Mouse (Mus musculus): Measurements from ENCODE around the gene Gpatch4.
A peak's percentile ranks its signal among the peaks of the same experiment; 100 is the strongest.

The Gpatch4 gene

GRCm38 (mm10) chr3:88042661-88043421 is at the start of gene Gpatch4:
Gene Gpatch4 (plus strand): TSS chr3:88043108.
- peak; percentile 96 for DNase-seq (ENCODE audit: low read depth)

DNA sequence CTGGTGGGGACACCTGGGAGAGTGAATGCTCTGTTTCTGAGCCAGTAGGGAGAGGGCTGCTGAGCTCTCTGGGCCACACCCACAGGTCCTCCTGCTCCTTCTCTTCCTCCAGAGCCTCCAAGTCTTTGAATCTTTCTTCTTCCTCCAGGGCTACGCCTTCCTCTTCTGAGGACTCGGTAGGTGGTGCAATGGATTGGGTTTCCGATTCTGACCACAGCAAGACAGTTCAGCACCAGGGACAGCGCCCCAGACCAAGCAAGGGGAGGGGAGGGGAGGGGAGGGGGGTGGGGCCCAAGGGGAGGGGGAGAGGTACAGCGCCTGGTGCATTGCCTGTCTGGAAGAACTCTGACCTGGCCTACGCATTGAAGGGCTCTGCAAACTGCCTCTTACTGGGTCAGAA is 49.5 kb upstream of the Gpatch4 start:
- peak; percentile 85 for DNase-seq (ENCODE audit: low read depth)

- no peak for DNase-seq (ENCODE audit: low read depth)
Measured at GRCm38 (mm10) chr3:87995331-87995730, 47.6 kb upstream of the Gpatch4 start.

DNA sequence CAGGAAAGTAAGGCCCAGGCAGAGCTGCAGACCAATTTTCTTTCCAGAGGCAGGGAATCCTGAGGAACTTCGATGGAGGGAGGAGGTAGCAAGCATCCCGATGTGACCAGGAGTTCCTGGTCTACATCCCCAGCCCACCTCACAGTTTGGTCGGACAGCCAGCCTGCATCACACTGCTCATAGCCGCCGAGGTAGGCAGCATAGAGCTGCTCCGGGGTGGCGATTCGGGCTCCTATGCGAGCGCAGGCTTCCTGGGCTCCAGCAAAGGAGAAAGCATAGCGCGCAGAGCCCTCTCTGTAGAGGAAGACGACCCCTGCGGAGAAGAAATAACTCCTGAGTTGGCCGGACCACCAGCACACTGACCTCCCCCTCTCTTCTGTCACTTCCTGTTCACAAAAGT is 46.5 kb upstream of the Gpatch4 start:
- no peak for DNase-seq (ENCODE audit: low read depth)

GRCm38 (mm10) chr3:87996971-87997614 is 45.8 kb upstream of the Gpatch4 start:
- DNase-seq (ENCODE audit: low read depth): no peak

GRCm38 (mm10) chr3:87998747-87999146 is 44.2 kb upstream of the Gpatch4 start:
- no peak for DNase-seq (ENCODE audit: low read depth)

GRCm38 (mm10) chr3:87999243-87999895 is 43.5 kb upstream of the Gpatch4 start:
- DNase-seq (ENCODE audit: low read depth): no peak

DNA sequence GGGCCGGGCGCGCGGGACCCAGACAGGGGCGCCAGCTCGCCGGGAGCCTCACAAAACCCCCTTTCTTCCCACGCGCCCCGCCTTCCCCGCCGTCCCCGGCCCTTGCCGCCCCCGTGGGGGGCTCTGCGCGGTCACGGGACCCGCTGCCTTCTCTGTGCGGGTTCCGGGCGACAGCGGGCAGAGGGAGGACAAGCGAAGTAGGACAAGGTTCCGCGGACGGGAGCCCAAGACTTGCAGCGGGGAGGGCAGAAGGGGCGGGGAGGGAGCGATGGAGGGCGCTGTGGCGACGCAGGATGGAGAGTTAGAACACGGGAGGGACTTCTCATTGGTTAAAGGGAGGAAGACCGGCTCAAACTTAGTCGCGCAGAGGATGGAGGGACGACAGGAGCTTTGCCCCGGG is 42.7 kb upstream of the Gpatch4 start, which contains the start of gene Bcan:
Gene Bcan (minus strand): TSS at position 50 of the 400 bp plus-strand sequence.
- no peak for DNase-seq (ENCODE audit: low read depth)

DNA sequence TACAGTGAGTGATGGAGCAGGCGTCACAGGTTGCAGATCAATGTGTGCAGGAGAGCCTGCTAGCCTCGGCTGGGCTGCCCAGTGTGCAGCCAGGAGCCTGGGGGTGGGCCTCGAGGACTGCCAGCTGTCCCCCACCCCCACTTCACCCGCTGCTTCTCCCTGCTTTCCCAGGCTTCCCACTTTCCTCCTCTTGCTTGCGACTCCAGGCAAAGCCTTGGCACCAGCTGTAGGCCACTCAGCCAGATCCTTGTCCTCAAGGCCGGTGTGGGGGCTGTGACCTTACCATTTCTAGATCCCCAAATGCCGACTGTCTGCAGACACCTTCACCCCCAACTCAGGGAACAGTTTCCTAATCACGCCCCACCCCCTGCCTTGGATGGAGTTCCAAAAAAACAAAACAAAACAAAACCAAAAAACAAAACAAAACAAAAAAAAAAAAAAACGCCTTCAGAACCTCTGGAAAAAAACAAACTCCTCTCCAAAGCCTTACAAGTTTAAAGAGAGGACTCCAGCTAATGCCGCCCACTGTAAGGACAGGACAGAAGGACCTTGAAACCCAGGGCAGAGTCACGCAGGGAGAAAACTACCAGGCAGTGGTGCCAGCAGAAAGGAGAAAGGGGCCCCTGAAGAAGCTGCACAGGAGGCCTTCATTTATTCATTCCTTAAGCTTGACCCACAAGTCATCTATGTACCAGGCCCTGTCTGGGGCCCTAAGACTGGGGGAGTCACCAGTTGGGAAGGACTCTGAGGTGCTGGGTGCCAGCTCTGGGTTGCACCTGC is 41.9 kb upstream of the Gpatch4 start:
- no peak for DNase-seq (ENCODE audit: low read depth)

DNA sequence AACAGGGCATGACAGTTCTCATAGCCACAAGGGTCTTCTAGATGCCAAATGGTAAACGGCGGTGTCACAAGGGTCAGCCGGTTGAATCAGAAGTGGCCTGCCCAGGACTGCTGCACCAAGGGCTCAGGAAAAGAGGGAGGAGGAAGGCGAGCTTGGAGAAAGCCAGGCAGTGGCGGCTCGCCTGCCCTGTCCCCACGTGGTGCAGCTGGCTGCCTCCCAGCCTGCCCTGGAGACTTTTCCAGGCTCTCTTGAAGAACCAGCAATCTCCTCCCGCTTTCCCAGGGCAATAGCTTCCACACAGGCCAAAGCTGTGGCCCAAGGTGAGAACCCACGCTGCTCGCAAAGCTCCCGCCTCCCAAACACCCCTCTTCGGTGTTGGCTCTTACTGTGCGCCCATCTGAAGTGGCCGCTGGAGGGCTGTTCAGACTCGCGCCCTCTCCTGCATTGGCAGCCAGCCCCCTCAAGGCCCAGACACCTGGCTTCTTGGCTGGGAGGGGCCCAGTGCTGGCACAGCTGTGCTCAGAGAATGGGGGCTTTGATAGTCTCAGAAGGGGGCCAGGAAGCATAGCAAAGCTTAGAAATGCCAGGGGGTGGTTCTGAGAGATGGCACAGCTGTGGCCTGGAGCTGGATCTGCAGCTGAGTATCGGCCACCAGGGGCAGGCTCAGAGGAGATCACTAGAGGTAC is 40.5 kb upstream of the Gpatch4 start:
- DNase-seq (ENCODE audit: low read depth): no peak

- peak; percentile 54 for DNase-seq (ENCODE audit: low read depth)
Measured at GRCm38 (mm10) chr3:88005822-88006786, 36.8 kb upstream of the Gpatch4 start.

- DNase-seq (ENCODE audit: low read depth): peak; percentile 77
Measured at GRCm38 (mm10) chr3:88010634-88011265, 32.2 kb upstream of the Gpatch4 start.

GRCm38 (mm10) chr3:88022322-88023191 is 20.4 kb upstream of the Gpatch4 start:
- DNase-seq (ENCODE audit: low read depth): no peak

GRCm38 (mm10) chr3:88023192-88024074 is 19.5 kb upstream of the Gpatch4 start:
- no peak for DNase-seq (ENCODE audit: low read depth)

- DNase-seq (ENCODE audit: low read depth): no peak
Measured at GRCm38 (mm10) chr3:88026823-88027222, 16.1 kb upstream of the Gpatch4 start.

DNA sequence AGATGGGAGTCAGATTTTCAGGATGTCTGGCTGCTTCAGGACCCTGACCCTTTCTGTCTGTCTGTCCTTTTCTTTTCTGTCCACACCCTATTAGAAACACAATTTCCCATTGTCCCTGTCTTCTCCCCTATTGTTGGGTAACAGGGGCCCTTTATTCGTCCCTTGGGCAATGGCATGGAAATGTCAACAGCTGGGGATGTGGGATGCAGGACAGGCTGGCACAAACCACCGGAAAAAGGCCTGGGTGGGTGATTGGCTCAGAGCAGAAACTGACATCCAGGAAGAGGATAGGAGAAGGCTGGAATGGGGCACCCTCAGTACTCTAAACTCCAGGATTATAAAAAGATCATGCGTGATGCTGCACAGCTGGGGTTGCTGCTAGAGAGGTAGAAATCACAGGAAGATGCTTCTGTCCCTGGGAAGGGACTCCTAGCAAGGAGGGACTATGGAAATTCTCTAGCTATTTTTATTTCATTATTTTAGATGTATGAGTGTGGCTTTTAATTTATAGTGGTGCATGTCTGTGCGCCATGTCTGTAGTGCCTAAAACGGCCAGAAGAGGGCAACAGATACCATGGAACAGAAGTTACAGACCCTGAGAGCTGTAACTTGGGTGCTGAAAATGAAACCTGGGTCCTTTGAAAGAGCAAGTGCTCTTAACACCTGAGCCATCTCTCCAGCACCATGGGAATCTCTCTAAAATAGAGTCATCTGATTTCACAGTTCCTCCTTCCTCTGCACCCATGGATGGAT is 15.3 kb upstream of the Gpatch4 start, which contains the start of gene Hapln2:
Gene Hapln2 (minus strand): TSS at position 150 of the 753 bp plus-strand sequence.
- DNase-seq (ENCODE audit: low read depth): peak; percentile 44

Measured in 416B (cell line).